Mouse (Mus musculus): ENCODE results near the gene Rnase2b.
"Not testable (repeated sequence)": the region's sequence is repeated elsewhere in the genome, so short reads cannot be mapped to it uniquely, and the experiment has no call there.

Rnase2b gene

DNA sequence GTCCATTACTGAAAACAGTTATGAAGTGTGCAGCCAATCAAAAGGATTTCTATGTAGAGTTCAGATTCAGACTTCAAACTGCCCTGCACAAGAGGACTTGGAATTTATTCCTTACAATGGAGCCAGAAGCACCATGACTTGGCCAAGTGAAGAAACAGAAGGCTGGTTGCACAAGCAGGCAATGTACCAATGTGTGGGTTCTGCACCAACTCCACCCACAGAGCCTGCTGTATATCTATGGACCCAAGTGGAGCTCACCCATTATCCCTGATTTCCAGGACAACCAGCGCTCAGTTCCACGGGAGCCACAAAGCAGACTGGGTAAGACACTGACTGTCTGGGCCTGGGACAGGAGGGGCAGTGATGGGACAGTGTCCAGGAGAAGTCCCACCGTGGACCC is at the start of gene Rnase2b:
Rnase2b (plus strand) TSS at position 285 of the 400 bp plus-strand sequence.
- in situ Hi-C loops (cut with MboI, MseI) = not testable (repeated sequence)

DNA sequence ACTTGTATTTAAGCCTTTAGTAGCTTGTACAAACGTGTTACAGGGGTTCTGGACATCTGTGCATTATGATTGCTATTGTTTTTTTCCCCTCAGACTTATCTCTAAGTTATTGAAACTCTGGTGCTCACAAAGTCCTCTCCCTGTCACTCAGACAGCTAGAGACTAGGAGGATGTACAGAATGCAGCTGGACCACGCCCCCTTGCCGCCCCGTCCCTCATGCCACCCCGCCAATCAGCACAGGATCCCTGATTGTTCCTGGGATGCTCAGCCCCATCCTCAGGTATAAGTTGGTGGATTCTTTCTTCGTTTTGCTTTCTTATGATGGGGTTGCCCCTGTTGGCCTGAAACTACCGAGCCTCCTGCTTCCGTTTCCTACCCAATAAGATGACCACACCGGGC is 48.6 kb upstream of the Rnase2b start:
- in situ Hi-C loops (cut with MboI, MseI) = no loop called here

GRCm38 (mm10) chr14:51113916-51114560 is 48.0 kb upstream of the Rnase2b start, which contains the start of gene Eddm3b:
Gene Eddm3b, plus strand, starts transcription at chr14:51114426.
- in situ Hi-C loops (cut with MboI, MseI) = no loop called here

- in situ Hi-C loops (cut with MboI, MseI) = no loop called here
Observed at GRCm38 (mm10) chr14:51125684-51126083, 36.4 kb upstream of the Rnase2b start.

DNA sequence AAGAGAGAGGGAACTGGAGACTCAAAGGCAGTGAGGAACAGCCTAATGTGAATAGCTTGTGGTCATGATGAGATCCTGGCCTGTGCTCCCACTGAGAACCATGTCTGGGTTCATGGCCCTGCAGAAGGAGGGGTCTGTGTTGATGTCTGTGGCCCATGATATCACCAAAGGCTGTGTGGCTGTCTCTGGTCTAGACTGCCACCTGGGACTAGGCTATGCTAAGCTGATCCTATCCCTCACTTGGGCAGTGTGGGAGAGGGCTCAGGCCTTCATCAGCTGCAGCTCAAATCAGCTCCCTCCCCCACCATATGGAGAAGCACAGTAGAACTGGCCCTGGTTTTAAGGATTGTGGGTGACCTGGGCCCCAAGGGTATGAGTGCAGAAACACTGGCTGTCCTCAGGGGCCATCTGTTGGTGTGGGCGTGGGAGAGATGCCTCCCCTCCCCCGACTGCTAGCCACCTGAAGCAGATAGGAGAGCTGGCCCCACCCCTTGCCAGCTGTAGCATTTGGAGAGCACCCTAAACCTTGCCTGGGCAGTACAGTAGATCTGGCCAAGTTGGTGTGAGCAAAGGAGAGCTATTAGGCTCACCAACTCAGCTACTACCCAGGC is 34.3 kb upstream of the Rnase2b start:
- in situ Hi-C loops (cut with MboI, MseI) = no loop called here

GRCm38 (mm10) chr14:51128775-51129623 is 33.1 kb upstream of the Rnase2b start:
- in situ Hi-C loops (cut with MboI, MseI) = no loop called here

GRCm38 (mm10) chr14:51129624-51129975 is 32.5 kb upstream of the Rnase2b start:
- in situ Hi-C loops (cut with MboI, MseI) = no loop called here

GRCm38 (mm10) chr14:51130315-51130940 is 31.6 kb upstream of the Rnase2b start:
- in situ Hi-C loops (cut with MboI, MseI) = no loop called here

- in situ Hi-C loops (cut with MboI, MseI) = no loop called here
Observed at GRCm38 (mm10) chr14:51131086-51131815, 30.8 kb upstream of the Rnase2b start.

DNA sequence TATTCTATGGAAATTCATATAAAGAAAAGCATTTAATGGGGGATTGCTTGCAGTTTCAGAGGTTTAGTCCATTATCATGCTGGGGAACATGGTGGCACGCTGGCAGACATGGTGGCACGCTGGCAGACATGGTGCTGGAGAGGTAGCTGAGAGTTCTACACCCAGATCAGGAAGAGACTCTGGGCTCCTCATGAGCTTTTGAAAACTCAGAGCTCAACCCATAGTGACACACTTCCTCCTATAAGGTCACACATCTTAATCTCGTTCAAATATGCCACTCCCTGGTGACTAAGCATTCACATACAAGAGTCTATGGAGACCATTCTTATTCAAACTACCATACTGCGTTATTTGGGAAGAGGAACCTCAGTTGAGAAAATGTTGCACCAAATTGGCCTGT is 29.7 kb upstream of the Rnase2b start:
- in situ Hi-C loops (cut with MboI, MseI) = no loop called here

GRCm38 (mm10) chr14:51140342-51140741 is 21.7 kb upstream of the Rnase2b start:
- in situ Hi-C loops (cut with MboI, MseI) = no loop called here

DNA sequence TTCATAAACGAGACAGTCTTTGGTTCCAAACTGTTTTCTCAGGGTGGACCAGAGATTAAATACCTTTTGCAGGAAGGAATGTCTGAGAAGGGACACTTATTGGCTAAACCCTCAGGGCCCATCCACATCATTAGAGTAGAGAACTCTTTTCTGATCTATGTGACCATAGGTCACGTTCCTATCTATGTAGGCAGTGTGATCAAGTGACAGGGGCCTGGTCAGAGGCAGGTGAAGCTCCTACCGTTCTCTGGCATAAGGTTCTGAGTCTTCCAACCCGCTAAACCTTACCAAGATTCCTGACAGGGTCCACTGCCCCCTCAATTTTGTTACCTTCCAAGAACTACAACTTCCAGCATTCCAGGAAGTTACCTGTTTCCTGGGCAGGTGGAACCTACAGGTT is 19.9 kb upstream of the Rnase2b start:
- in situ Hi-C loops (cut with MboI, MseI) = no loop called here

DNA sequence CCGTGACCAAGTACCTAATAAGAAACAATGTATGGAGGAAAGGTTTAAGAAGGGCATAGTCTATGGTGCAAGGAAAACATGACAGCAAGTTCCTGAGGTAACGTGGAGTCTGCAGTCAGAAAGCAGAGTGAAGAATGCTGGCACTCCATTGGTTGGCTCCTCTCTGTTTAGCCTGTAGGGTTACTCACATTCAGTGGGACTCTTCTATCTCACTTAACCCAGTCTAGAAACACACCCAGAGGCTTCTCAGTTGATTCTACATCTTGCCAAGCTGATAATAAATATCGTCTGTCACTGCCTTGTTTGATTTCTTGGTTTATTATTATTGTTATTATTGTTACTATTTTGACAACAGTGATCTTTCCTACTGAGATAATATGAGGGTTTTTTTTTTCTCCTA is 19.5 kb upstream of the Rnase2b start:
- in situ Hi-C loops (cut with MboI, MseI) = no loop called here

DNA sequence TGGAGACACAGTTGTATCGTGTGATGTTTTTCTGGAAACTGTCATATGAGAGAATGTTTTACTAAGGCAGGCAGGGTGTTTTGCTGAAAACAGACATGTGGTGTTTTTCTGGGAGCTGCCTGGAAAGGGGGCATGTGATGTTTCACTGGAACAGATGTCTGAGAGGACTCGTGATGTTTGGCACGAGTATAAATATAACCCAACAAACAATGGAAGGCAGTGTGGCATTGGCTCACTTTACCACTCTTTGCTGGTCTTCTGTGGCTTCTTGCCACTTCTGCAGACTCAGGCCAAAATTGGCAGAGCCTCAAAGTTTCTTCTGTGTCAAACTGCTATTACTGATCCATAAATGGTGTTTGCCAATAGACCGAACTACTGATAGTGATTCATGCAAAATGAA is 18.8 kb upstream of the Rnase2b start:
- in situ Hi-C loops (cut with MboI, MseI) = no loop called here

GRCm38 (mm10) chr14:51143937-51144336 is 18.1 kb upstream of the Rnase2b start:
- in situ Hi-C loops (cut with MboI, MseI) = no loop called here

GRCm38 (mm10) chr14:51144451-51144850 is 17.6 kb upstream of the Rnase2b start:
- in situ Hi-C loops (cut with MboI, MseI) = no loop called here

DNA sequence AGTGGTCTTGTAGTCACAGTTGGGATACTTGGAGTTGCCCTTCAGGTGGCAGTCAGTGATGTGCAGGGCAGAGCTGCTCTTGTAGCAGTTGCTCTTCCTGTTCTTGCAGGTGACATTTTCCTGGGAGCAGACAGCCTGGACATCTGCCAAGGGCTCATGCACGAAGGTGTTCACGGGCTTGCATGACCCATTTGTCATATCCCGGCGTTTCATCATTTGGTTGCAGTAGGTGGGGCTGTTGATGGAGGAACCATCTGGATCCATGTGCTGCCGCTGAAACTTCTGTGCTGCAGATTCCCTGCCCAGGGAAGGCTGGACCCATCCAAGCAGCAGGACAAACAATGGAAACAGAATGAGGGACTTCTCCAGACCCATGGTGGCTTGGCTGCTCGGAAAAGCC is 16.5 kb upstream of the Rnase2b start:
- in situ Hi-C loops (cut with MboI, MseI) = no loop called here

DNA sequence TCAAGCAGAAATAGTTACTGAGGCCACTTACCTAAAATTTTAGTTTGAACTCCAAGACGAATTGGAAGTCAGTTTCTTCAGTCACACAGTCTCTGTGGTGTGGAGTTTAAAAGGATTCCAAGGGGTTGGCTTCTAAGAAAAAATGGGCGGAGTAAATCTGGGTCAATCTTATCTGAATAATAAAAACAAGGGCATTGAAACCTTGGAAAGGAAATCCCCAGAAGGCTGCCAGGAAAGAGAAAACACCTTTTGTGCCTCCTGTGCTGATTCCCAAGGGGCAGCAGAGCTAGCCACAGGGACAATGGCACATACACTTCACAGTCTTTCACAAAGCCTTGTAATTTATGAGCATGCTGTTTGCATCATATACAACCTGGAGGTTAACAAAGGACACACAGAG is 15.4 kb upstream of the Rnase2b start, which contains the start of gene Rnase1:
Rnase1 (minus strand) TSS at position 101 of the 400 bp plus-strand sequence.
- in situ Hi-C loops (cut with MboI, MseI) = no loop called here

DNA sequence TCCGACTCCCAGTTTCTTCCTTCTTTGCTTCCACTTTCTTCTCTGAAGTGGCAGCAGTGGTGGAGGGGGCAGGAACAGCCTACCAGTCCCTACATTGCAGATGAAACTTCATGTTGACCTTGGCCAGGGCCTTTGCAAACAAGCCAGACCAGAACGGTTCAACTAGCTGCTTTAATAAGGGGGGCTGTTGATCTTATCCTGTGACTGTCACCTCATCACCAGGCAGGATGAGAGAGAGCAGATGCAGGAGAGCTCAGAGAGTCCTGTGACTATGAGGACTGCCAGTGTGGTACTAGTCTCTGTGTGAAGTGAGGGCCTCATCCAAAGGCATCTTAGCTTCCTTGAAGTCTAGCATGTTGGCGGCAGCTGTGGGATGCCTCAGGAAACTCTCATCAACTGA is 14.1 kb upstream of the Rnase2b start:
- in situ Hi-C loops (cut with MboI, MseI) = no loop called here

- in situ Hi-C loops (cut with MboI, MseI) = no loop called here
Observed at GRCm38 (mm10) chr14:51149164-51149563, 12.9 kb upstream of the Rnase2b start.

- in situ Hi-C loops (cut with MboI, MseI) = no loop called here
Observed at GRCm38 (mm10) chr14:51150206-51150831, 11.7 kb upstream of the Rnase2b start.

All from regulatory T cell (primary cell).